Mouse (Mus musculus): ENCODE measurements around the gene Pheta2. TPM values are rescaled to one million over a fixed set of nuclear protein-coding genes. Genes with fewer than 3 reads are reported as not detected.

Gene Pheta2
- 0.27 TPM for polyA plus RNA-seq (2021)

DNA sequence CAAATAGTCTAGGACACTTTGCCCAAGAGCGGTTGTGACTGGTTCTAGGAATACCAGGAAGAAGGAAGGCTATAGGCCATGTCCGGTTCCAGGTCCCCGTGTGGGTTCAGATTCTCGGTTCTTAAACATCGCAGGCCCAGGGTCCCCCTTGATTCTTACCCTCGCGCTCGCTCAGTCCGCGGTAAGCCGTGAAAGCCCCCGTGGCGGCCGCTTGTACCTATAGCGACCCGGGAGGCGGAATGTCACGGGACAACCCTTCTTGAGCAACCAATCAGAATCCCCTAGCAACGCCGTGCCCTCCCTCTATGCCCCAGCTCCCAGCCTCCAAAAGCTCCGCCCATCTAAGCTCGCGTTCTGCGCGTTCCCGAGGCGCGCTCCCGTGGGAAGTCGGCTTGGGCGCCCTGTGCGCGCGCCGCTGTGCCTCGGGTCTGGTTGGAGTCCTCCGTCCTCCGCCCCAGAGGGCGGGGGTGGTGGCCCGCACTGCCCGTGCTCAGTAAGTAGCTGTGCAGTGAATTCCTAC is at the start of gene Pheta2, which contains the start of the genes Naga and Smdt1:
TSS of gene Pheta2 (plus strand) at position 350 of the 520 bp plus-strand sequence.
TSS of gene Naga (minus strand) at position 333 of the 520 bp plus-strand sequence.
TSS of gene Smdt1 (plus strand) at position 367 of the 520 bp plus-strand sequence.
- ChIA-PET POLR2A (interaction anchor here (0.8 to 1.5 kb wide), 3 partner anchors 14 to 57 kb away, joined by 3 to 9 read pairs (median 3); no protein-coding TSS in a partner anchor), CTCF (interaction anchor here (1.1 to 1.8 kb wide), 3 partner anchors 14 to 19 kb away, joined by 3 to 6 read pairs (median 5); partner anchors contain the start of gene Ndufa6)
- in situ Hi-C loops (cut with MboI; ENCODE audit: low pct_unique_long_range_greater_than_20kb) = no loop called here
- peak; percentile 88 for ATAC-seq
- no peaks in the 10 kb centered on the region for H3K27me3 ChIP-seq
- peak; percentile 79 for DNase-seq (ENCODE audit: low read depth, low spot score)
- no peak for TF ChIP-seq CTCF (IDR thresholded peaks at IDR 0.05)

- no peak for ATAC-seq
- POLR2A ChIA-PET = no interaction called here
- CTCF ChIA-PET = no interaction called here
Measured at GRCm38 (mm10) chr15:82290252-82290651, 48.5 kb upstream of the Pheta2 start.

GRCm38 (mm10) chr15:82292851-82293250 is 45.9 kb upstream of the Pheta2 start:
- ChIA-PET CTCF (interaction anchor here (0.9 kb wide), 1 partner anchor 16 kb away, joined by 3 read pairs; no protein-coding TSS in a partner anchor), POLR2A (interaction anchor here (0.5 to 1.8 kb wide), 2 partner anchors 8 to 46 kb away, joined by 3 read pairs; partner anchors contain the start of genes Naga, Pheta2 and Smdt1)
- ATAC-seq (no peak), DNase-seq (ENCODE audit: low read depth, low spot score) (no peak)
- in situ Hi-C loops (cut with MboI; ENCODE audit: low pct_unique_long_range_greater_than_20kb) = no loop called here
- TF ChIP-seq CTCF (IDR thresholded peaks at IDR 0.05) = no peak
- H3K27me3 ChIP-seq = no peaks in the 10 kb centered on the region

More at GRCm38 (mm10) chr15:82290252-82290651, 48.5 kb upstream of the Pheta2 start:
- in situ Hi-C loops (cut with MboI; ENCODE audit: low pct_unique_long_range_greater_than_20kb) = no loop called here
- no peak for DNase-seq (ENCODE audit: low read depth, low spot score)
- no peak for TF ChIP-seq CTCF (IDR thresholded peaks at IDR 0.05)
- H3K27me3 ChIP-seq = peaks cover 3% of the 10 kb centered on the region

DNA sequence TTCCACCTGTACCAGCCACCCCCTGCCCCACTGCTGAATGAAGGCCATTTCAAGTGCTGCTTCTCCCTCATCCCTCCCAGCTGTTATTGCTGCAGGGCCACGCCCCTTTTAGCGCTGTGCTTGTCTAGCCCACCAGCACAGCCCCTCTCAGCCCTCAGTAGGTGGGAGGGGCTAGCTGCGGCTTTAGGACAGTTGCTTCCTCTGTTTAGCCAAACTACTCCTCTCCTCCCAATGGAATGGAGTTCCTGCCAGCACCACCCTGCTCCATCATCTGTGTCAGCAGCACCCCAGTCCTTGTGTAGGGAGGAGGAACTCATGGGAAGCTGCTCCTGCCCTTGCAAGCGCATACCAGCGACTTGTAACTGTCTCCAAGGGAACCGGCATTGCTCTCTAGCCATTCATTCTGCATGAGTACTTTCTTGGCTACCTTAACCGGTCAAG is 45.5 kb upstream of the Pheta2 start:
- ChIA-PET POLR2A (no interaction called here), CTCF (interaction anchor here (0.9 kb wide), 1 partner anchor 16 kb away, joined by 3 read pairs; no protein-coding TSS in a partner anchor)
- DNase-seq (ENCODE audit: low read depth, low spot score) (peak; percentile 61), ATAC-seq (peak; percentile 97)
- H3K27me3 ChIP-seq = no peaks in the 10 kb centered on the region
- no peak for TF ChIP-seq CTCF (IDR thresholded peaks at IDR 0.05)
- in situ Hi-C loops (cut with MboI; ENCODE audit: low pct_unique_long_range_greater_than_20kb) = no loop called here

DNA sequence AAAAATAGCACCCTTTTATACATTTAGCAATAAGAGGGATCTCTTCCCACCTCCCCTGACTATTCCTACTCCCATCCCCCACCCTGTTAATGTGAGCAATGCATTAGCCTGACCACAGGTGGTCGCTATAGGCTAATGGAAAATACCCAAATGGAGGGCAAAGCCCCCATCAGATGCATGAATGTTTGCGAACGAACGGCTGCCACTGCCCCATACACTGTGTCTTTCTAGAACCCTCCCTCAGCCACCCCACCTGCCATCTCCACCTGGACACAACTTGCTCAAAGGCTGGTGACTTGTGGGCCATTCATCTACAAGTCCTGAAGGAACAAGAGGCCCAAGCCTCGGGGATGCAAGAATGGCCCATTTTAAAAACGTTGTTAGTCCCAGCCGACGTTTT is 44.7 kb upstream of the Pheta2 start:
- ATAC-seq (no peak), DNase-seq (ENCODE audit: low read depth, low spot score) (no peak)
- ChIA-PET POLR2A (no interaction called here), CTCF (interaction anchor here (0.9 kb wide), 1 partner anchor 17 kb away, joined by 3 read pairs; no protein-coding TSS in a partner anchor)
- in situ Hi-C loops (cut with MboI; ENCODE audit: low pct_unique_long_range_greater_than_20kb) = no loop called here
- no peaks in the 10 kb centered on the region for H3K27me3 ChIP-seq
- TF ChIP-seq CTCF (IDR thresholded peaks at IDR 0.05) = no peak

DNA sequence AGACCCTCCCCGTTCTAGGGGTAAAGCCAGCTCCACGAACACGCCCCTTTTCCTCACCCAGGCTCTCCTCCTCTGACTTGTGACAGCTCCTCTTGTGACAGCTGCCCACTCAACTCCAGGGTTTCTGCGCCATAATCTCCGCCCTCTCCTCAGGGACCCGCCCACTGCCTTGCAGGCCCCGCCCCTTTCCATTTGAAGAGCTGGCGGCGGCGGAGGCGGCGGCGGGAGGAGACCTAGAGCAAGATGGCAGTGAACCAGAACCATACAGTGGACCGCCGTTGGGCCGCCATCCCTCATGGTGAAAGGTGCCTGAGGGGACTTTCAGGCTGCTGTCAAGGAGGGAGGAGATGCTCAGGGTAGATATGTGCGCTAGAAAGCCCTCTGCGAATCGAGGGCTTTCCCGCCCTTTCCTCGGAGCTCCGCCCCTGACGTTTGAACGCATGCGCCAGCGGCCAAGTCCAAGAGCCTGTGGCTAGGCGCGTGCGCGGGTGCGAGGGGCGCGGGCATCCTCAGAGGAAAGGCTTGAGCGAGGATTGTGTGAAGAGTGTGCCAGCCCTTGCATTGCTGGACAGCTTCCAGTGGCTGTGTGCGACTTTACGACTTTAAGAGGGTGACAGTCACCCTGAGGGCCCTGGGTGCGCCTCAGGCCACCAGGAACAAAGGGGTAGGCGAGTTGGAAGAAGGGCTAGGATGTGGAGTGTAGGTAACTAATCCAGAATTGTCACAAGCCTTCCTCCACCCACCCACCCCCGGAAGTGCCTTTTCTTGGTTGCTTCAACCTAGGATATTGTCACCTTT is 39.8 kb upstream of the Pheta2 start, which contains the start of gene Wbp2nl:
TSS of gene Wbp2nl (plus strand) at position 191 of the 798 bp plus-strand sequence.
- TF ChIP-seq CTCF (IDR thresholded peaks at IDR 0.05) = no peak
- no peak for DNase-seq (ENCODE audit: low read depth, low spot score)
- peaks cover 5% of the 10 kb centered on the region for H3K27me3 ChIP-seq
- in situ Hi-C loops (cut with MboI; ENCODE audit: low pct_unique_long_range_greater_than_20kb) = no loop called here
- ChIA-PET POLR2A (interaction anchor here (0.6 kb wide), 1 partner anchor 602 kb away, joined by 3 read pairs; no protein-coding TSS in a partner anchor), CTCF (interaction anchor here (0.9 to 1.4 kb wide), 2 partner anchors 19 to 28 kb away, joined by 3 read pairs; no protein-coding TSS in a partner anchor)
- ATAC-seq = no peak

GRCm38 (mm10) chr15:82307107-82307506 is 31.6 kb upstream of the Pheta2 start:
- ChIA-PET POLR2A (no interaction called here), CTCF (interaction anchor here (1.2 kb wide), 1 partner anchor 15 kb away, joined by 3 read pairs; no protein-coding TSS in a partner anchor)
- DNase-seq (ENCODE audit: low read depth, low spot score) (no peak), ATAC-seq (no peak)
- in situ Hi-C loops (cut with MboI; ENCODE audit: low pct_unique_long_range_greater_than_20kb) = no loop called here
- H3K27me3 ChIP-seq = peaks cover 12% of the 10 kb centered on the region
- no peak for TF ChIP-seq CTCF (IDR thresholded peaks at IDR 0.05)

DNA sequence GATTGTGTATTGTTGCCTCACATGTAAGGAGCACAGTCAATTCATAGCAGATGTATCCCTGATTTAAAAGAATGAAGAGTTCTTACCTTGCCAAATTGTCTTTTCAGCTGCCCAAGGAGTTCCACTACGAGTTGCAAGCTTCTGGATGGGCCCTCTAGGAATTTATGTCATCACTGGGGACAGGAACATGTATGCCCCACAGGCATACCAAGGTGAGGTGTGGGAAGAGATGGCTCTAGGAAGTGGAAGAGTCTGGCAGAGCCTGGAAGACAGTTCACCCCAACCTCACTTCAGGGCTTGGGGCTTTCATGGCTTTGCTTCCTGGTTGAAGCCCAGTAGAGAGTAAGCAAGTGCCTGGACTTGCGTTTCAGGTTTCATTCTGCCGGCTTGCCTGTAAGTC is 30.3 kb upstream of the Pheta2 start:
- in situ Hi-C loops (cut with MboI; ENCODE audit: low pct_unique_long_range_greater_than_20kb) = no loop called here
- TF ChIP-seq CTCF (IDR thresholded peaks at IDR 0.05) = no peak
- ATAC-seq (no peak), DNase-seq (ENCODE audit: low read depth, low spot score) (no peak)
- H3K27me3 ChIP-seq = peaks cover 15% of the 10 kb centered on the region
- CTCF ChIA-PET = no interaction called here
- POLR2A ChIA-PET = interaction anchor here (0.5 kb wide), 1 partner anchor 44 kb away, joined by 6 read pairs; no protein-coding TSS in a partner anchor

- CTCF ChIA-PET = no interaction called here
- DNase-seq (ENCODE audit: low read depth, low spot score) = no peak
- in situ Hi-C loops (cut with MboI; ENCODE audit: low pct_unique_long_range_greater_than_20kb) = no loop called here
Measured at GRCm38 (mm10) chr15:82317839-82318238, 20.9 kb upstream of the Pheta2 start.

GRCm38 (mm10) chr15:82319613-82320012 is 19.1 kb upstream of the Pheta2 start:
- no peak for TF ChIP-seq CTCF (IDR thresholded peaks at IDR 0.05)

More at GRCm38 (mm10) chr15:82317839-82318238, 20.9 kb upstream of the Pheta2 start:
- no peak for TF ChIP-seq CTCF (IDR thresholded peaks at IDR 0.05)
- POLR2A ChIA-PET = interaction anchor here (0.9 kb wide), 1 partner anchor 32 kb away, joined by 4 read pairs; no protein-coding TSS in a partner anchor
- no peaks in the 10 kb centered on the region for H3K27me3 ChIP-seq
- ATAC-seq = no peak

More at GRCm38 (mm10) chr15:82319613-82320012, 19.1 kb upstream of the Pheta2 start:
- ATAC-seq (no peak), DNase-seq (ENCODE audit: low read depth, low spot score) (no peak)
- CTCF ChIA-PET = interaction anchor here (1.0 to 1.1 kb wide), 2 partner anchors 18 to 53 kb away, joined by 3 read pairs; no protein-coding TSS in a partner anchor
- in situ Hi-C loops (cut with MboI; ENCODE audit: low pct_unique_long_range_greater_than_20kb) = no loop called here
- POLR2A ChIA-PET = no interaction called here
- no peaks in the 10 kb centered on the region for H3K27me3 ChIP-seq
